Mouse (Mus musculus) G1E (cell line): ENCODE results near the gene Nfix.

ENCODE experiments used
- CTCF ChIP-seq: IDR thresholded peaks from 2 replicates; pipeline ENCODE4 v1.5.1; 2012; ENCODE audit warnings: low read depth, low read length, inconsistent platforms, mixed read lengths
- GATA1 ChIP-seq: IDR thresholded peaks from 2 replicates; pipeline ENCODE4 v1.6.1; 2012; ENCODE audit warnings: borderline replicate concordance, low read length, inconsistent platforms, mixed read lengths
- POLR2AphosphoS5 ChIP-seq: IDR thresholded peaks from 2 replicates; pipeline ENCODE4 v1.6.1; 2012; ENCODE audit warnings: low read depth, low read length, inconsistent platforms; ENCODE audit not compliant: insufficient replicate concordance
- TAL1 ChIP-seq: conservative IDR thresholded peaks from 2 replicates; pipeline ENCODE4 v1.6.1; 2012; ENCODE audit warnings: low read depth, low read length, inconsistent platforms, mixed read lengths

- TF ChIP-seq CTCF: no peak
- TF ChIP-seq GATA1: no peak
- TF ChIP-seq POLR2AphosphoS5: no peak
- TF ChIP-seq TAL1: no peak
Observed at GRCm38 (mm10) chr8:84759126-84759525, 41.0 kb downstream of the Nfix start.
